Mouse (Mus musculus): ENCODE results near the gene Tmem150c. TPM values are rescaled to one million over a fixed set of nuclear protein-coding genes. Genes with fewer than 3 reads are reported as not detected.

The Tmem150c gene
- polyA plus RNA-seq, 1 experiment from 2014 or later, result 1.4 TPM

DNA sequence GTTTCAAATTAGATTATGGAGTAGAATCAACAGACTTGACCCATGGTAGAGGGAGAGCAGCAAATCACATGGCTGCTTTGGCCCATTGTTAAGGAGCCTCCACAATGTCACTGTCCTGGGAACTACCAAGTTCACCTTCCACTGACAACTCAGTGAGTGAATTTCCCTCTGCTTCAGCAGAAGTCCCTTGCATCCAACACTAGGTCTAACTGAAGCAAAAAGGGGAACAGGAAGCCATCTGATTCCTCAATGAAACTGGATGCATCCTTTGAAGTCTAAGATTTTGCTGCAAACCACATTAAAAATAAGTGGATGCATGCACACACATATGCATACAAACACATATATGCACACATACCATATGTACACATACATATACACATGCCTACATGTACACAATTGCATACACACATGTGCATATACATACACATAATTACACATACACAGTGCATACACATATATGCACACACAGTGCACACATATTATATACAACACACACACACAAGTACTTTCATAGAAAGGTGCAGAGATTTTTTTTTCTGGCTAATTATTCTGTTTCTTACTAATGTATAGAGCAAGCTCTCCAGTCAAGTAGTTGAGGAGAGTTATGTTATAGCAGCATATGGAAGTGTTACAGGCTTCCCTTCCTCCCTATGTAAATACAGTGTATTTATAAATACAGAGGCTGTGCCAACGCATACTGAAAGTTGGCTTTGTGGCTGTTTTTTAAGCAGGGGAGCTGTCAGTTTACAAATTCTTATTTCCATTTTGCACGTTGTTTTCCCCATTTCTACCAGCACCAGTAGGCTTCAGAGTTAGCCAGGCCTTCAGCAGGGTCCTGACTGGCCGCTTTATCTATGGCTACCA lies 27.7 kb upstream of the Tmem150c start:
- Histone ChIP-seq H3K9ac (replicated peaks) (no peak overlapping the region; the same call in 1 of the 2 replicates), H3K4me2 (ENCODE audit: low read depth, low read length) (peak overlapping the region; percentile 42), H3K9me3 (ENCODE audit: low read length) (no peaks in the 10 kb centered on the region), H3K36me3 (replicated peaks; ENCODE audit: insufficient read depth, low read length) (no peaks in the 10 kb centered on the region), H3K4me1 (ENCODE audit: insufficient read depth) (peaks cover 8% of the 10 kb centered on the region), H3K27ac (ENCODE audit: low read depth) (peak overlapping the region; percentile 79), H3K27me3 (ENCODE audit: insufficient read depth, low read length) (no peaks in the 10 kb centered on the region), H3K4me3 (ENCODE audit: low read depth, low read length) (0 out of 2 replicates have a peak overlapping the region, but pooled peaks have one; percentile 9)
- no peak for DNase-seq
- 59% methylated on average over 3 of the region's 3 CpGs for WGBS (ENCODE audit: insufficient replicate concordance)
- ATAC-seq, result no peak
- TF ChIP-seq EP300 (IDR thresholded peaks at IDR 0.05; ENCODE audit: low read depth) (no peak), CTCF (IDR thresholded peaks at IDR 0.05; ENCODE audit: low read depth) (no peak)

DNA sequence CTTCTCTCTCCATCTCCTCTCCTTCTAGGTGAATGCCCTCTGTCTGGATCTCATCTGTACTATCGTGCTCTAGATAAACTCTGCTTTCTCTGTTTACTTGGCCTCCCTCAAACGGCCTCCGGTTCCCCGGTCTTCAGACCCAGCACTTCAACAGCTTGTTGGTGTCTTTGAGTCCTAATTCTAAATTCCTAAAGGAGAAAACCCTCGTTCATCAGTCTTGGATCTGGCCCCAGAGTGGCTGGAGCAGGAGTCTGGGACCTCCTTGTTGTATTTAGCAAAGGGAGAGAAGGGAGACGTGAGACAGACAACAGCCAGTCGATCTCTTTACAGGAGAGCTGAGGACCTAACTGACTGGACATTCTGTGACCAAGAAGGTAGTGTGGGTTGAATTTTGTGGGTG lies 27.0 kb upstream of the Tmem150c start:
- Histone ChIP-seq H3K36me3 (replicated peaks; ENCODE audit: insufficient read depth, low read length) (no peaks in the 10 kb centered on the region), H3K9ac (replicated peaks) (peak overlapping the region; percentile 17; the same call in 1 of the 2 replicates), H3K27ac (ENCODE audit: low read depth) (peak overlapping the region; percentile 79), H3K4me2 (ENCODE audit: low read depth, low read length) (peak overlapping the region; percentile 42), H3K27me3 (ENCODE audit: insufficient read depth, low read length) (no peaks in the 10 kb centered on the region), H3K4me3 (ENCODE audit: low read depth, low read length) (0 out of 2 replicates have a peak overlapping the region, but pooled peaks have one; percentile 9), H3K4me1 (ENCODE audit: insufficient read depth) (peaks cover 8% of the 10 kb centered on the region), H3K9me3 (ENCODE audit: low read length) (no peaks in the 10 kb centered on the region)
- TF ChIP-seq CTCF (IDR thresholded peaks at IDR 0.05; ENCODE audit: low read depth) (no peak), EP300 (IDR thresholded peaks at IDR 0.05; ENCODE audit: low read depth) (no peak)
- DNase-seq, result no peak
- WGBS (ENCODE audit: insufficient replicate concordance), result 50% methylated on average over 7 of the region's 7 CpGs
- no peak; the same call in 1 of the 2 replicates for ATAC-seq

DNA sequence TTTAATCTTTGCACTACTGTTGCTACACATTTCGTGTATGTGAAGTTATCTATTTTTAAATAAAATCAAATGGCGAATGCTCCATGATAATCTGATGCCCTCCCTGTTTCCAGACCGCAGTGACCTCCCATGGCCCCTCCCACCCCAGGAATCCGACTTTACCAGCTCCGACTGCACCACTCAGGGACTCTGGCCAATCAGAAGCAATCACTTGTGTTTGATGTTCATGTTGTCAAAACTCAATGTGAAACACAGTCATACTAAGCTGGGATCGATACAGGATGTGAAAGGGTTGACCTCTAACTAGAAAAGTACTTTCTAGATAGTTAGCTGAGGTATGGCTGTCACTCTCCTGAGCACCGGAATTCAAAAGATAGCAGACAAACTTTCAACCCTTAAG lies 26.3 kb upstream of the Tmem150c start:
- 24% methylated on average over 7 of the region's 7 CpGs for WGBS (ENCODE audit: insufficient replicate concordance)
- TF ChIP-seq EP300 (IDR thresholded peaks at IDR 0.05; ENCODE audit: low read depth), result peak; percentile 29; the same call in 1 of the 2 replicates
- no peak for TF ChIP-seq CTCF (IDR thresholded peaks at IDR 0.05; ENCODE audit: low read depth)
- Histone ChIP-seq H3K27me3 (ENCODE audit: insufficient read depth, low read length) (no peaks in the 10 kb centered on the region), H3K9ac (replicated peaks) (peak overlapping the region; percentile 28; the same call in 1 of the 2 replicates), H3K4me2 (ENCODE audit: low read depth, low read length) (peak overlapping the region; percentile 42), H3K9me3 (ENCODE audit: low read length) (no peaks in the 10 kb centered on the region), H3K4me3 (ENCODE audit: low read depth, low read length) (0 out of 2 replicates have a peak overlapping the region, but pooled peaks have one; percentile 9), H3K4me1 (ENCODE audit: insufficient read depth) (peaks cover 8% of the 10 kb centered on the region), H3K36me3 (replicated peaks; ENCODE audit: insufficient read depth, low read length) (no peaks in the 10 kb centered on the region), H3K27ac (ENCODE audit: low read depth) (peak overlapping the region; percentile 79)
- ATAC-seq, result peak; percentile 98
- DNase-seq, result peak; percentile 61

GRCm38 (mm10) chr5:100181011-100181410 lies 21.4 kb upstream of the Tmem150c start:
- no peaks in the 10 kb centered on the region for H3K36me3 ChIP-seq (replicated peaks; ENCODE audit: insufficient read depth, low read length)
- 68% methylated on average over 1 of the region's 1 CpGs for WGBS (ENCODE audit: insufficient replicate concordance)
- H3K4me1 ChIP-seq (ENCODE audit: insufficient read depth), result peaks cover 4% of the 10 kb centered on the region
- no peak overlapping the region for H3K27ac ChIP-seq (ENCODE audit: low read depth)
- H3K27me3 ChIP-seq (ENCODE audit: insufficient read depth, low read length), result no peaks in the 10 kb centered on the region
- H3K9me3 ChIP-seq (ENCODE audit: low read length), result no peaks in the 10 kb centered on the region
- no peak for DNase-seq
- no peak overlapping the region for H3K4me2 ChIP-seq (ENCODE audit: low read depth, low read length)
- ATAC-seq, result no peak
- no peak for TF ChIP-seq EP300 (IDR thresholded peaks at IDR 0.05; ENCODE audit: low read depth)
- no peak for TF ChIP-seq CTCF (IDR thresholded peaks at IDR 0.05; ENCODE audit: low read depth)
- no peak overlapping the region for H3K9ac ChIP-seq (replicated peaks)
- no peak overlapping the region for H3K4me3 ChIP-seq (ENCODE audit: low read depth, low read length)

DNA sequence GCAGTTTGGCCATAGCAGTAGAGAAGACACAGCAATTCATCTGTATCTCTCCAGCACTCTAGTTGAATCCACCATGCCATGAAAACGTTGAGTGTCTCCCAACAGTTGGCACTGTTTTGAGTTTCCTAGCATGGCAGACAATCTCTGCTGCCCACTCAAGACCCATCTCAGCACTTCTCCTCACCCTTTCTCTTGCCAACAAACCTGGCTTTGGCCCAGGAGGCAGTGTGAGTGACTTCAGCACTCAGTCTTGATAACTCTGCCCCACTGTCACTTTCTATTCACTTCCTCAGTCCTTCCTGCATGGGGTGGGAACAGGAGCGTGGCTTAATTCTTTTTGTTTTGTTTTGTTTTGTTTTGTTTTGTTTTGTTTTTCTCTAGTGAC lies 19.2 kb upstream of the Tmem150c start:
- TF ChIP-seq CTCF (IDR thresholded peaks at IDR 0.05; ENCODE audit: low read depth) (no peak), EP300 (IDR thresholded peaks at IDR 0.05; ENCODE audit: low read depth) (no peak)
- no peaks in the 10 kb centered on the region for H3K9me3 ChIP-seq (ENCODE audit: low read length)
- no peak overlapping the region for H3K27ac ChIP-seq (ENCODE audit: low read depth)
- WGBS (ENCODE audit: insufficient replicate concordance), result 53% methylated on average over 2 of the region's 2 CpGs
- H3K36me3 ChIP-seq (replicated peaks; ENCODE audit: insufficient read depth, low read length), result no peaks in the 10 kb centered on the region
- no peak overlapping the region for H3K4me2 ChIP-seq (ENCODE audit: low read depth, low read length)
- H3K4me3 ChIP-seq (ENCODE audit: low read depth, low read length), result no peak overlapping the region
- H3K27me3 ChIP-seq (ENCODE audit: insufficient read depth, low read length), result no peaks in the 10 kb centered on the region
- DNase-seq, result no peak
- no peak overlapping the region for H3K9ac ChIP-seq (replicated peaks)
- ATAC-seq, result no peak
- no peaks in the 10 kb centered on the region for H3K4me1 ChIP-seq (ENCODE audit: insufficient read depth)

DNA sequence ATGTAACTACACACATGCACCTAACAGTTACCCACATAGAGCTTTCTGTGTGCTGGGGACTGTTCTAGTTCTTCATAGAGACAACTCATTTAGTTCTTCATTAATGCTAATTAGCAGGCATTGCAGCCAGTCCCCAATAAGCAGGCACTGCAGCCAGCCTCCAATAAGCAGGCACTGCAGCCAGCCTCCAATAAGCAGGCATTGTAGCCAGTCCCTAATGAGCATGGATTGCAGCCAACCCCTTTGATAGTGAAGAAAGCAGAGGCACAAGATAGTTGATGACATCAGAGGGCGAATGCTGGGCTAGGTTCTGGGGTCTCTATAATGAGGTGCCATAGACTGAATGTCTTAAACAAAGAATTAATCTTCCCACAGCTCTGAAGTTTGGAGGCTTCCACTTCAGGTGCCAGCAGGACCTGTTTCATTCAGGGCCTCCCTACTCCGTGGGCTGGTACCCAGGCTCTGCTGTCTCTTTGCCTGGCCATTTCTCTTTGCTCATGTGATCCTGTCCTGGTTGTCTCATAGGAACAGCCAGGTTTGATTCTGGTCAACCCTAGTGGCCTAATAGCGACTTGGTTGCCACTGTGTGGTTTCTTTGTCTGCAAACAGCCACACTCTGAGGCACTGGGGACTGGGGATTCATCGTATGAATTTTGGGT lies 18.6 kb upstream of the Tmem150c start:
- Histone ChIP-seq H3K4me3 (ENCODE audit: low read depth, low read length) (no peak overlapping the region), H3K4me2 (ENCODE audit: low read depth, low read length) (no peak overlapping the region), H3K9ac (replicated peaks) (no peak overlapping the region), H3K4me1 (ENCODE audit: insufficient read depth) (no peaks in the 10 kb centered on the region), H3K36me3 (replicated peaks; ENCODE audit: insufficient read depth, low read length) (no peaks in the 10 kb centered on the region), H3K9me3 (ENCODE audit: low read length) (no peaks in the 10 kb centered on the region), H3K27ac (ENCODE audit: low read depth) (no peak overlapping the region), H3K27me3 (ENCODE audit: insufficient read depth, low read length) (no peaks in the 10 kb centered on the region)
- WGBS (ENCODE audit: insufficient replicate concordance), result 81% methylated on average over 4 of the region's 4 CpGs
- ATAC-seq (no peak), DNase-seq (no peak)
- no peak for TF ChIP-seq CTCF (IDR thresholded peaks at IDR 0.05; ENCODE audit: low read depth)

Measured in liver, postnatal 0 days (tissue).